Mouse (Mus musculus) naive thymus-derived CD4-positive, alpha-beta T cell, adult 2 months (primary cell): ENCODE measurements around the gene Tmem184a.

Experiments
- DNase-seq: peaks from one replicate; pipeline ENCODE4 v3.0.0-alpha.2; 2011; ENCODE audit warnings: low read depth

The Tmem184a gene

DNA sequence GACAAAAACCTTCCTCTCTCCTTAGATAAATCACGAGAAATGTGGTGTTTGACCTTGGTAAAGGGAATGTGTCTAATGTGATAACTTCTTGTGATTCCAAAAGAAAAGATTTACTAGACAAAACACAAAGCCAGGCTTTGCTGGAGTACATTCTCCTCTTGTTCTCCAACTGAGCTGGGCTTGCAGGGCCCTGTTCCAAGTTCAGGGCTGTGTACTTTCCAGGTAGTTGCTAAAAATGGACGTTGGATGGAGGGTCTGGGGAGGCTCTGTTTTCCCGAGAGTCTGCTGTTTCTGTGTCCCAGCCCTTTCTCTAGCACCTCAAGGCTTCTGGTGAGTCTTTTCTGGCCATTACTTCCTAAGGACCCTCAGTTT lies 26.8 kb downstream of the Tmem184a start:
- DNase-seq: no peak

GRCm38 (mm10) chr5:139792159-139792775 lies 27.4 kb downstream of the Tmem184a start:
- peak; percentile 39 for DNase-seq

GRCm38 (mm10) chr5:139791227-139792158 lies 28.2 kb downstream of the Tmem184a start, which contains the start of gene Mafk:
Gene Mafk, plus strand, starts transcription at chr5:139791513.
- DNase-seq: peak; percentile 99

DNA sequence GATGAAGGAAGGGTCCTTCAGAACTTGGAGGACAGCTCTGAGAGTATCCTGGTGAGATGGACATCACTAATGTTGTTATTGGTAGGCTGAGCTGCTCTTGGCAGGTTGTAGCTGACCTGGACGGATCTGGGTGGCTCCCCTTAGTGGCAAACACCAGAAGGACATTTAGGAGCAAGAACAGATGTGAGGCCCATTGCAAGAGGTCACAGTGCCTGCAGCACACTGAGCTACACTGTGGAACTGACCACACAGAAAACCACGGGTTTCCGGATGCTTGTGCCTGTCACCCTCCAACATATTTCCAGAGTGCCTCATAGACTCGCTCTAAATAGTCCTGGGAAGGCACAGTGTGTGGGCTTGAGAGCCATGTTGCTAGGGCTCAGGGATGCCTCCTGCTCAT lies 30.3 kb downstream of the Tmem184a start:
- no peak for DNase-seq

GRCm38 (mm10) chr5:139781406-139781805 lies 38.3 kb downstream of the Tmem184a start:
- no peak for DNase-seq

DNA sequence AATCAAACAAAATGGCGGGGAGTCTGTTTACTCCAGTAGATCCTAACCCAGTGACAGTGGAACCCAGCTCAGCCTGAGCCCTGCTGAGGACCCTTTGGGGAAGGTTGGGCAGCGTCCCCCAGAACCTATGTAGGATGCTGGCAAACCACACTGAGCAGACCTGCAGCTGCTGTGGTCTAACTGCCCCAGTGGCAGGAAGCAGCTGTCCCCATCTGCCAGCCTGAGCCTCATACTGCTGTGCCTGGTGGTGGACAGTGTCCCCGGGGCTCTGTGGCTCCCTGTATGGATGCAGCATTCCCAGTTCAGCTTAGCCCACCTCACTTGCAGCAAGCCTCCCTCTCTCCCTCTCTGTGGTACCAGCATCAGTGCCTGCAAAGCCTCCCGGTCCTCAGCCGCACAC lies 42.8 kb downstream of the Tmem184a start:
- no peak for DNase-seq

DNA sequence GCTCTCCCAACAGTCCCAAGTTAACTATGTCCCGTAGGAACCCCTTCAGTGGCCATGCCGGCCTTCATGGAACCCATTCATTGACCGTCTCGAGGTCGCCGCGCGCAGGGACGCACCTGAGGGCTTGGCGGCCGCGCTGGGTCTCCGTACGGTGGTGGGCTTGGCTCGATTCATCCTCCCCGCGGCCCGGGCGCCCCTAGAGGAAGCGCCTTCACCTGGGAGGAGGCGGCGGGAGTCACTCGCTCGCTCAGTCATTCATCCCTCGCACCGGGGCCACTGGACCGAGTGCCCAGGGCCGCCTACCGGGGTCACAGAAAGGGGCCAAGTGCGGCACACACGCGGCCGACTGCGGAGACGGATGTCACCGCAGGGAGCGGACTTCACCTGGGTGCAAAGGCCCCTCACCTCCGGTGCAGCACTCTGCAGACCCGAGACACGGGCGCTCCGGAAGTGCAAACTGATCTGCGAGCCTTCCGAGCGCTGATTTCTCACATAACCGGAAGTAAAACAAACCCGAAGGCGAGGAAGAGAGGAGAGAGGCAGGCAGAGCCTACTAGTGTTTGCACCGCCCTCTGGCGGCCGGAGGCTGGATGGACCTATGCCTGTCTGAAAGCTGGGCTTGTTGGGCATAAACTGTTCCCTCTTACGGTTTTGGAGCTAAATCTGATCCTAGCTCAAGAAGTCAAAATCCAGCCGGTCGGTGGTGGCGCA lies 44.3 kb downstream of the Tmem184a start, which contains the start of gene Ints1:
Gene Ints1, minus strand, starts transcription at position 459 of the 711 bp plus-strand sequence.
- peak; percentile 97 for DNase-seq

DNA sequence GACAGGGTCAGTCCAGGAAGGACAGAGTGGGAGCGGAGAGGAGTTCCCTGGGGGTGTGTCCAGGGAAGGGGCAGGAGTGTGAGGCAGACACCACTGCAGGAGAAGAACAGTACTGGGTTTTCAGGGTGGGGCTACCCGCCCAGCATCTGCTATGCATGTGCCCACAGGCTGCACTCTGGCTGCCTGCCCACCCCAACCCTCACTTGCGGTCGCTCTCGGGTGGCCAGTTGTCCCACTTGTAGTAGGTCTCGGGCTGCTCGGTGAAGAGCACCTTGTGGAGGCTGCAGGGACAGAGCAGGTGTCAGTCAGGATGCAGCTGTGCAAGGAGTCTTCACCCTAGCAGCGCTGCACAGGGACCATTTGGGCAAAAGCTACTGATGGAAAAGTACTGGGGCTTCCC lies 51.5 kb downstream of the Tmem184a start:
- DNase-seq: no peak

DNA sequence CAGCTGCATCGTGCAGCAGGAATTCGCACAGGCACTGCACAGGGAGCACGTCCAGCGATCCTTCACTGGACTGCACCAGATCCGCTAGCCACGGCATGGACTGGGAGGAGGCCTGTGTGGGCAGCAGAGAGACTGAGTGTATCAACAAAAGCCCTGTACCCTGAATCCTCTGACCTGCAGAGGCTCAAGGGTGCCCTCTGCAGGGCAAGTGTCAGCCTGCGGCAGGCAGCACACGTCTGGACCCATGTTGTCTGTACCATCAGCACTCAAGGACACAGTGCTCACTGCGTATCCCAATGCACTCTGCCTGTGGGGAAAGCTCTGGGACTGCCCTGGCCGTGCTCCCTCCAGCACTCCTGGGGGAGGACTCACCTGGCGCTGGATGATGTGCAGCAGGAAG lies 55.4 kb downstream of the Tmem184a start:
- no peak for DNase-seq

DNA sequence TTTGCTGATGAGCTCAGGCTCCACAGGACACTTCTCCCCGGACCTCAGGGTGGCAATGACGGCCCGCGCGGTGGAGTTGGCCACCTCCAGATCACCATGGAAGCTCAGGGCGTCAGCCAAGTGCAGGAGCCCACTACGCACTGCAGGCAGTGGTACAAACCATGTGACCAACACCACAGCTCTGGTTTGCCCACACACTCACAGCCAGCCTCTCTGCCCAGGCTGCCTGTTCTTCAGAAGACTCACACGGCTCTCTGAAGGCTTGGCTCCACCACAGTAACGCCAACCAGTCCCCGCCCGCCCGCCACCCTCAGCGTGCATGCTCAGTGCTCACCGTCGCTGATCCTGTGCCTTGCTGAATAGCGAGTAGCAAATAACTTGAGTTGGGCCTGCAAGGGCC lies 61.6 kb downstream of the Tmem184a start:
- DNase-seq: no peak

DNA sequence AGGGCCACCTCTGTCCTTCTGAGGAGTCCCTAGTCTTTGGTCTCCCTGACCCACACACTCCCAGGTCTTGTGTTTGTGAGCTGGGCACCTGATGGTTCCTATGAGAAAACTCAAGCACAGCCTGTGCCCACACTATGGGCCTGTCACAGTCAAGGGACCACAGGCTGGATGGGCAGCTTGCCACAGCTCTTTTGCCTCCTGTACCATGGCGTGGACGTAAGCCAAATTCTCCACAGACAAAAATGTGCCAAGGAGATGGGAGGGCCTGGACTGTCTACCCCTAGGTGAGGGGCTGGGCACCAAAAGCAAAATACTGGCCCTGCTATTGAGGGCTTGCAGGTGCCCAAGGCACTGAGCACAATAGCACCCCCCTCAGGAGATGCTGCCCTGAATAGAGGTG lies 63.1 kb downstream of the Tmem184a start:
- DNase-seq: no peak

DNA sequence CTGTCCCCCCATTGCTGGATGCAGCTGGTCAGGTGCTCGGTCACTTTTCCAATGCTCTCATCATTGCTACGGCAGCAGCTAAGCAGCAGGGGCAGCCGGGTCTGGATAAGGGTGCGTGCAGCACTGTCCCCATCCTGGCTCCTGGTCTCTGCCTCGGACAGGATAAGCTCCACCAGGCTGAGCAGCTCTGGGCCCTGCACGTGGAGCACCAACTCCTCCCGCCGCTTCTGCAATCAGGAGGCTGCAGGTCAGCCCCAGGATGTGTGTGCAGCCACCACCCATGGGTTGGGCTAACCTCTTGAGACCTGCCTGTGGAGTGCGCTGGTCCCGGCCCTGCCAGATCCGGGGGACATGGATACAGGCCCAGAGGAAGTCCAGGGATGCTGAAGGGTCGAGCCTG lies 63.6 kb downstream of the Tmem184a start:
- DNase-seq: no peak

GRCm38 (mm10) chr5:139754753-139755152 lies 65.0 kb downstream of the Tmem184a start:
- peak; percentile 49 for DNase-seq
